Mouse (Mus musculus) kidney, postnatal 0 days (tissue): Measurements from ENCODE around the gene Slc16a11. TPM values are rescaled to one million over a fixed set of nuclear protein-coding genes. Genes with fewer than 3 reads are reported as not detected.
A peak's percentile ranks its signal among the peaks of the same experiment; 100 is the strongest.

Source experiments
- ATAC-seq: fragments of 200-750 bp; cut with Nextera tagmentation; replicated peaks from 2 replicates; pipeline ENCODE4 v1.8.0; 2017; ENCODE audit warnings: low read depth, moderate number of reproducible peaks, moderate TSS enrichment, moderate library complexity; ENCODE audit not compliant: low FRiP score
- DNase-seq: peaks from one replicate; pipeline ENCODE4 v3.0.0-alpha.2; 2016; ENCODE audit warnings: low spot score
- H3K27ac ChIP-seq: fragments of 300-500 bp; sonication (generic); 2 replicates; pipeline ENCODE4 v1.5.1; 2014; ENCODE audit warnings: mild to moderate bottlenecking
- H3K27me3 ChIP-seq: fragments of 300-500 bp; sonication (generic); 2 replicates; pipeline ENCODE4 v1.6.1; 2014; ENCODE audit warnings: low read length, mixed read lengths; ENCODE audit not compliant: insufficient read depth
- H3K36me3 ChIP-seq: fragments of 300-500 bp; sonication (generic); 2 replicates; pipeline ENCODE4 v1.6.1; 2014; ENCODE audit warnings: low read length, mixed read lengths; ENCODE audit not compliant: insufficient read depth
- H3K4me1 ChIP-seq: fragments of 300-500 bp; sonication (generic); replicated peaks from 2 replicates; pipeline ENCODE4 v1.6.1; 2014; ENCODE audit warnings: antibody characterized with exemption, low read length, mixed read lengths; ENCODE audit not compliant: insufficient read depth
- H3K4me2 ChIP-seq: fragments of 300-500 bp; sonication (generic); 2 replicates; pipeline ENCODE4 v1.6.1; 2014; ENCODE audit warnings: mild to moderate bottlenecking, low read length, moderate library complexity, mixed read lengths
- H3K4me3 ChIP-seq: fragments of 300-500 bp; sonication (generic); replicated peaks from 2 replicates; pipeline ENCODE4 v1.5.1; 2014; ENCODE audit warnings: low read depth, low read length
- H3K9ac ChIP-seq: fragments of 300-500 bp; sonication (generic); 2 replicates; pipeline ENCODE4 v1.6.1; 2014; ENCODE audit warnings: low read depth, low read length
- H3K9me3 ChIP-seq: fragments of 300-500 bp; sonication (generic); replicated peaks from 2 replicates; pipeline ENCODE4 v1.6.1; 2016; ENCODE audit warnings: low read length, inconsistent platforms, mixed read lengths
- CTCF ChIP-seq: IDR thresholded peaks from 2 replicates; pipeline ENCODE4 v1.5.1; 2016; ENCODE audit warnings: antibody characterized with exemption, low read depth, mild to moderate bottlenecking, moderate library complexity
- WGBS: fragments of 180-500 bp; shearing (Covaris S2); extraction: QIAGEN DNeasy Blood & Tissue Kit; methylation state at CpG from one replicate; pipeline ENCODE4 v1.1.7; 2014; 5-methylcytosine and 5-hydroxymethylcytosine counted together
- polyA plus RNA-seq: library from polyadenylated mRNA; unstranded; fragments of >200 nt; fragmentation: Nextera tagmentation; extraction: Ambion mirVana; gene quantifications from 2 replicates; pipeline ENCODE4 v1.2.1, GENCODE M21; 2015

Gene Slc16a11
- polyA plus RNA-seq, 1 experiment from 2014 or later, result 12.6 TPM

GRCm38 (mm10) chr11:70220323-70220722, 7.8 kb downstream of the Slc16a11 start:
- peak overlapping the region; percentile 81 for H3K27ac ChIP-seq
- TF ChIP-seq CTCF, result no peak
- no peaks in the 10 kb centered on the region for H3K4me1 ChIP-seq
- H3K36me3 ChIP-seq, result no peaks in the 10 kb centered on the region
- H3K27me3 ChIP-seq, result peaks cover 5% of the 10 kb centered on the region
- ATAC-seq (no peak), DNase-seq (no peak)
- peak overlapping the region; percentile 59 for H3K9ac ChIP-seq
- H3K4me2 ChIP-seq, result peak overlapping the region; percentile 82
- WGBS, result 2% methylated on average over 24 of the region's 24 CpGs
- peak overlapping the region; percentile 39 for H3K4me3 ChIP-seq
- H3K9me3 ChIP-seq, result no peaks in the 10 kb centered on the region

- ATAC-seq (peak; percentile 86), DNase-seq (peak; percentile 98)
- 0 out of 2 replicates have a peak, but pooled peaks cover under 1% of the 10 kb centered on the region for H3K4me1 ChIP-seq
- peak within 1 kb of the TSS; percentile 39 for H3K4me3 ChIP-seq
- H3K27ac ChIP-seq, result peak within 1 kb of the TSS; percentile 81
- under 1% methylated on average over 28 of the region's 28 CpGs for WGBS
- no peaks in the 10 kb centered on the region for H3K36me3 ChIP-seq
- peak within 1 kb of the TSS; percentile 82 for H3K4me2 ChIP-seq
- H3K9me3 ChIP-seq, result no peaks in the 10 kb centered on the region
- TF ChIP-seq CTCF, result no peak
- no peaks in the 10 kb centered on the region; the same call in 1 of the 2 replicates for H3K27me3 ChIP-seq
- peak within 1 kb of the TSS; percentile 66 for H3K9ac ChIP-seq
Observed at GRCm38 (mm10) chr11:70220731-70221602, 8.4 kb downstream of the Slc16a11 start, which contains the start of gene Slc16a13. Slc16a13 (minus strand) TSS chr11:70221064.

GRCm38 (mm10) chr11:70221603-70222500, 9.3 kb downstream of the Slc16a11 start:
- Histone ChIP-seq H3K9ac (peak overlapping the region; percentile 66), H3K27ac (peak overlapping the region; percentile 81), H3K4me2 (peak overlapping the region; percentile 82), H3K9me3 (no peaks in the 10 kb centered on the region), H3K36me3 (no peaks in the 10 kb centered on the region), H3K4me1 (peaks cover 9% of the 10 kb centered on the region), H3K27me3 (no peaks in the 10 kb centered on the region; the same call in 1 of the 2 replicates), H3K4me3 (peak overlapping the region; percentile 39)
- DNase-seq, result no peak
- 0 out of 2 replicates have a peak, but pooled peaks have one; percentile 12 for ATAC-seq
- WGBS, result 10% methylated on average over 14 of the region's 14 CpGs
- no peak for TF ChIP-seq CTCF

GRCm38 (mm10) chr11:70223724-70224123, 11.2 kb downstream of the Slc16a11 start:
- peak; percentile 55 for DNase-seq
- no peak for ATAC-seq
- Histone ChIP-seq H3K36me3 (no peaks in the 10 kb centered on the region), H3K9me3 (no peaks in the 10 kb centered on the region), H3K4me1 (peaks cover 9% of the 10 kb centered on the region), H3K4me3 (no peak overlapping the region), H3K4me2 (no peak overlapping the region), H3K9ac (no peak overlapping the region), H3K27ac (peak overlapping the region; percentile 70; the same call in 1 of the 2 replicates), H3K27me3 (peaks cover 9% of the 10 kb centered on the region; the same call in 1 of the 2 replicates)
- 74% methylated on average over 9 of the region's 9 CpGs for WGBS
- no peak for TF ChIP-seq CTCF

GRCm38 (mm10) chr11:70225798-70226601, 13.4 kb downstream of the Slc16a11 start:
- ATAC-seq, result no peak
- H3K27me3 ChIP-seq, result peaks cover 13% of the 10 kb centered on the region
- WGBS, result 18% methylated on average over 27 of the region's 27 CpGs
- peak; percentile 14; the same call in 1 of the 2 replicates for TF ChIP-seq CTCF
- no peak for DNase-seq
- H3K4me3 ChIP-seq, result peak overlapping the region; percentile 39
- peak overlapping the region; percentile 50 for H3K4me2 ChIP-seq
- no peaks in the 10 kb centered on the region for H3K9me3 ChIP-seq
- H3K4me1 ChIP-seq, result peaks cover 9% of the 10 kb centered on the region
- peak overlapping the region; percentile 24; the same call in 1 of the 2 replicates for H3K9ac ChIP-seq
- no peaks in the 10 kb centered on the region for H3K36me3 ChIP-seq
- H3K27ac ChIP-seq, result peak overlapping the region; percentile 28; the same call in 1 of the 2 replicates
